Mouse (Mus musculus) lung, adult 2 months (tissue): ENCODE measurements around the gene Fscn2.

Experiments
- CTCF ChIP-seq: fragments of 200-500 bp; IDR thresholded peaks from 2 replicates; pipeline ENCODE4 v1.5.1; 2011; ENCODE audit warnings: mild to moderate bottlenecking, low read length, control low read depth; ENCODE audit not compliant: insufficient read depth
- POLR2A ChIP-seq: fragments of 200-500 bp; IDR thresholded peaks from 2 replicates; pipeline ENCODE4 v1.6.1; 2011; ENCODE audit warnings: low read depth, mild to moderate bottlenecking, control low read depth, low read length, borderline replicate concordance; ENCODE audit errors: extremely low read depth

DNA sequence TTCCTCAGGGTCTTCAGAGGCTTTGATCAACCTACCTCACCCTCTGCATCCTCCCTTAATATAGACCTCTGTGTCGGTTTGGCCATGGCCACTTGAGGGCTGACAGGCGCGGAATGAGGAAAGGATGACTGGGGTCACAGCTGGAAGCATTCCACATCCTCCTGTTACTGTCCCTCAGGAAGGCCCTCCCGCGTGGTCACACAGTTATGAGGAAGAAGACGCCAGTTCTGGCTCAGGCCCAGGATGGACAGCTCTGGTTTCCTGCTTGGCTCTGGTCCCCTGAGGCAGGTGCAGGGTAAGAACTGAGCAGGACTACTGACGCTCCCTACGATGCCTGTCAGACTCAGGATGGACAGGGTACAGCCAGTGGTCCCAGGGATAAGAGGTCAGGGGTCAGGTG is 1.3 kb upstream of the Fscn2 start:
- TF ChIP-seq CTCF (no peak), POLR2A (no peak)
